Mouse (Mus musculus) heart, adult 10 weeks (tissue): ENCODE measurements around the gene Plcd1. TPM values are rescaled to one million over a fixed set of nuclear protein-coding genes. Genes with fewer than 3 reads are reported as not detected.

Source experiments
- polyA plus RNA-seq: library from polyadenylated mRNA; stranded (reverse); fragments of 350-450 nt; fragmentation: Illumina TruSeq; extraction: RNeasy Lipid Tissue Mini Kit (QIAGEN cat#74804); gene quantifications from one replicate; pipeline ENCODE4 v1.2.3, GENCODE M21; 2014; ENCODE audit warnings: low read depth, low replicate concordance

The Plcd1 gene
- polyA plus RNA-seq, result 25.7 TPM

DNA sequence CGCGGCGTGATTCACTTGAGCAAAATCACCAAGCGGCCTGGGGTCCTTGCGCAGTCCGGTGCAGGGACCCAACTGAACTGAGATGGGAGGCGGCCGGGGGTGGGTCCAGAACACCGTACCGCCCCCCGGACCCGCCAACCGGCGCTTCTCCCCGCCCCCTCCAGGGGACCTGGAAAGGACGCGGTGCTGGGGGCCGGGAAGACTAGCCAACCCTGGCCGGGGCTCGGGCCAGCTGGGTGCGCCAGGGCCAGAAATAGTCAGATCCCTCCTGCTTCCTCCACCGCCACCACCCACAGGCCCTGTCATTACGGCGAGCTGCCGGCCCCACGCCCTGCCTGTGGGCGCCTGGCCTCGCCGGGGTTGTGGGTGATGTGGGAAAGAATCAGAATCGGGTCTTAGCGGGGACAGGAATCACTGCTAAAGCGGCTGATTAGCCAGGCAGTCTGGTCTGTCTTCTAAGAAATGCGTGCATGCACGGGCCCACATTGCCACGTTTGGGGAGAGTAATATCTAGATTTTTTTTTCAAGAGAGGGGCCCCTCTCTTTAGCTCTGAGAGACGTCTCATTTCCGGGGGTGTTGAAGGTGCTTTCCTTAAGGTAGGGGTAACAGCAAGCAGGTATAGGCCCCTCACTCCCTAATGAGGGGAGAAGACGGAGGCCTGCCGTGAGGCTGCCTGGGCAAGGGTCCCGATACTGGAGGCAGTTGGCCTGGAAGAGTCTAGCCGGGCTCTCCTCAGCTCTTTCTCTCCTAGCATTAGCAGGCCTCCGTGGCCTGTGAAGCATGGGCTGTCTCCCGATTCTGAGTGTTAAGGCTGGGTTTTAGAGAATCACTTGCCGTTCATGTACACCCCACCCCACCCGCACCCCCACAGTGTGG is at the start of gene Plcd1:
Plcd1 (minus strand) TSS at position 84 of the 877 bp plus-strand sequence.

GRCm38 (mm10) chr9:119101992-119102782 is 8.9 kb upstream of the Plcd1 start, which contains the start of gene Dlec1:
TSS of gene Dlec1 (plus strand) at chr9:119102478.

DNA sequence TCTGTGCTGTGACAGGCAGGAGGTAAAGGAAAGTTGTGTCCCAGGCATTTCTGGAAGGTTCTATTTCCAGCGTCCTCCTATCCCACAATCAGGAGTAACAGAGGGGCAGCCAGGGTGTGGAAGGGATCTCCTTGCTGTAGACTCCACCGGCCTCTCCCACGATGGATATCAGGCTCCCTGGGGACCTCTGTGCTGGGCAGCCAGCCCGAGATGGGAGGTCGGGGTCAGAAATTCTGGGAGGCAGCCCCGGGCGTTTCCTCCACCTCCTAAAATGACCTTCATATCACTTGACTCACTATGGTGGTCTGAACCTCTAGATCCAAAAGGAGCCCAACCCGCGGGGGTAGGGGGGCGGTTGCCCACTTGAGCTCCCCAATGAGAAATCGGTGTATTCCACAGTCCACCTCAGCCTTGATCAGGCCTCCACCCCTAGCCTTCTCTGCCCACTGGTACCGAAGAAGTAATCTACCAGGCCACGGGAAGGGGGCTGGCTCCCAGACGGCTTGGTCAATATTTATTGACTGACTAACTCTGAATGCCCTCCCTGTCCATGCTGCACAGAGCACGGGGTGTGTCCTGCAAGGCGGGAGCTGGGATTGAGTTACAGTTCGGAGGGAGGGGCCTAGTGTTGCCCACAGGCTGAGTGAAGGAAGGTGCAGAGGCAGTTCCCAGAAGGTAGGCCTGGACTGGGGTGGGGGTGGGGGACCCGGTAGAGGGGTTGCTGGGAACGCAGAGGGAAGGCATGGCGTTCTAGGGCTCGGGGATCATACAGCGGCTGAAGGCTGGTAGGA is 41.0 kb downstream of the Plcd1 start, which contains the start of gene Vill:
Vill (plus strand) TSS at position 625 of the 791 bp plus-strand sequence.

Other genes with a start within 250 kb of the Plcd1 start
- 5.3 TPM for gene Ctdspl, start 167.0 kb downstream of the Plcd1 start, polyA plus RNA-seq
- 1.1 TPM for gene Vill, start 40.7 kb downstream of the Plcd1 start, polyA plus RNA-seq
- gene Dlec1, start 9.0 kb upstream of the Plcd1 start, polyA plus RNA-seq, result 0.13 TPM
- 1.3 TPM for gene Acaa1b, start 63.6 kb upstream of the Plcd1 start, polyA plus RNA-seq
- not detected for gene Gm47289, start 65.7 kb upstream of the Plcd1 start, polyA plus RNA-seq
- not detected for gene Slc22a13, start 115.6 kb upstream of the Plcd1 start, polyA plus RNA-seq
- 36.4 TPM for gene Oxsr1, start 228.9 kb upstream of the Plcd1 start, polyA plus RNA-seq
- 80.0 TPM for gene Acaa1a, start 246.2 kb upstream of the Plcd1 start, polyA plus RNA-seq
- 15.7 TPM for gene Myd88, start 247.9 kb upstream of the Plcd1 start, polyA plus RNA-seq